Mouse (Mus musculus) cortical plate, adult 2 months (tissue): ENCODE data around the gene Stk24. TPM values are rescaled to one million over a fixed set of nuclear protein-coding genes. Genes with fewer than 3 reads are reported as not detected.

Experiments
- H3K27ac ChIP-seq: fragments of 200-500 bp; 2 replicates; pipeline ENCODE4 v1.5.1; 2012; ENCODE audit warnings: low read length, control low read depth, inconsistent platforms; ENCODE audit not compliant: insufficient read depth
- H3K4me1 ChIP-seq: fragments of 200-500 bp; 2 replicates; pipeline ENCODE4 v1.6.1; 2011; ENCODE audit warnings: low read length; ENCODE audit not compliant: control insufficient read depth, insufficient read depth
- H3K4me3 ChIP-seq: fragments of 200-500 bp; 2 replicates; pipeline ENCODE4 v1.5.1; 2011; ENCODE audit warnings: mild to moderate bottlenecking, low read length, control low read depth; ENCODE audit not compliant: insufficient read depth
- CTCF ChIP-seq: fragments of 200-500 bp; IDR thresholded peaks from 2 replicates; pipeline ENCODE4 v1.5.1; 2011; ENCODE audit warnings: mild to moderate bottlenecking, control low read depth, low read length; ENCODE audit not compliant: insufficient read depth; ENCODE audit errors: extremely low read depth
- POLR2A ChIP-seq: fragments of 200-500 bp; IDR thresholded peaks from 2 replicates; pipeline ENCODE4 v1.6.1; 2011; ENCODE audit warnings: mild to moderate bottlenecking, low read length, control low read depth; ENCODE audit not compliant: insufficient read depth; ENCODE audit errors: extremely low read depth
- polyA plus RNA-seq: library from polyadenylated mRNA; depleted of rRNA; stranded (reverse); fragments of >200 nt; gene quantifications from 2 replicates; pipeline ENCODE4 v1.2.3, GENCODE M21; 2012; rRNA removed

Stk24 gene
- 28.2 and 29.0 TPM in 2 replicates for polyA plus RNA-seq

DNA sequence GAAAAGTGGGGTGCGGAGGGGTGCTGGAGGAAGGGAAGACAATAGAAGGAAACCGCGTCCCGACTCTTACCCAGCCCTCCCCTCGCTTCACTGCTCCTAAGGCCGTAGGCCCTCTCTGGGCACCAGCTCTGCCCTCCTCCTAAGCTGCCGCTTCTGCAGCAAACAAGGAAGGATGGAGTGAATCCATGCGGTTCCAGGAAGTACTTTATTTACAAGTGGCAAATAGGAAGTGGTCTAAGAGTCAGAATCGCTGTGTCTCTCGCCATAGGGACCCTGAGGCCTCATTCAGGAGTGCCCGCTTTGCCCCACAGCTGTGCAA is at the start of gene Stk24:
Gene Stk24 (minus strand): TSS at position 185 of the 319 bp plus-strand sequence.
- TF ChIP-seq CTCF (no peak), POLR2A (0 out of 2 replicates have a peak, but pooled peaks have one; percentile 9)

GRCm38 (mm10) chr14:121428148-121428547 is 48.3 kb upstream of the Stk24 start:
- Histone ChIP-seq H3K4me1 (no peaks in the 10 kb centered on the region), H3K4me3 (no peak overlapping the region), H3K27ac (no peak overlapping the region)
- TF ChIP-seq CTCF (no peak), POLR2A (no peak)

More for the DNA sequence above, at the start of gene Stk24:
- Histone ChIP-seq H3K4me3 (peak within 1 kb of the TSS; percentile 72), H3K27ac (peak within 1 kb of the TSS; percentile 93), H3K4me1 (peaks cover 3% of the 10 kb centered on the region)

DNA sequence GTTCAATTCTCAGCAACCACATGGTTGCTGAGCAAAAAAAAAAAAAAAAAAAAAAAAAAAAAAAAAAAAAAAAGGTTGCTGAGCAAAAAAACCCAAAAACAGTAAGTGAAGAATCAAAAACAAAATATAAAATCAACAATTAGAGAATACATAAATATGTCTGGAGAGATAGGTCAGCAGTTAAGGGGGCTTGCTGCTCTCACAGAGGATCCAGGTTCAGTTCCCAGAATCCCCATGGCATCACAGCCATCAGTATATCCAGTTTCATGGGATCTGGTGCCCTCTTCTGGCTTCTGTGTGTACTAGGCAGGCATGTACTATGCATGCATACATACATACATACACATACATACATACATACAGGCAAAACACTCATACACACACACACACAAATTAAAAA is 46.9 kb upstream of the Stk24 start:
- Histone ChIP-seq H3K4me1 (no peaks in the 10 kb centered on the region), H3K27ac (no peak overlapping the region), H3K4me3 (no peak overlapping the region)
- TF ChIP-seq CTCF (no peak), POLR2A (no peak)

DNA sequence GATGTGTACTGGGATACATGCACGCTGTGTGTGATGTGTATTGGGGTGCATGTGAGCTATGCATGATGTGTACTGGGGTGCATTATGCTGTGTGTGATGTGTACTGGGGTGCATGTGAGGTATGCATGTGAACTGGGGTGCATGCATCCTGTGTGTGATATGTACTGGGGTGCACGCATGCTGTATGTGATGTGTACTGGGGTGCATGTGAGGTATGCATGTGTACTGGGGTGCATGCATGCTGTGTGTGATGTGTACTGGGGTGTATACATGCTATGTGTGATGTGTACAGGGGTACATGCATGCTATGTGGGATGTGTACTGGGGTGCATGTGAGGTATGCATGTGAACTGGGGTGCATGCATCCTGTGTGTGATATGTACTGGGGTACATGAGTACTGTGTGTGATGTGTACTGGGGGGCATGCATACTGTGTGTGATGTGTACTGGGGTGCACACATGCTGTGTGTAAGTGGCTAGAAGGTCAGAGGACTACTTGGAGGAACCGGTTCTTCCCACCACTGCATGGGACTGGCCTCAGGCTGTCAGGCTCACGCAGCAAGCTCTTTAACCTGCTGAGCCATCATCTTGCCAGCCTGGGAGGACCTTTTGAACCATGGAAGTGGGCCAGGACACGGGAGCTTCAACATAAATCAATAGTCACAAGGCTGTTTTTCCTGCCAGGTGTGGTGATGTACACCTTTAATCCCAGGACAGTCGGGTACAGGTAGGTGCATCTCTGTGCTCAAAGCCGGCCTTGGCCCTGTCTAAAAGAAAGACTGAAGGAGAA is 45.4 kb upstream of the Stk24 start:
- Histone ChIP-seq H3K4me1 (no peaks in the 10 kb centered on the region), H3K27ac (no peak overlapping the region), H3K4me3 (no peak overlapping the region)
- TF ChIP-seq CTCF (no peak), POLR2A (no peak)

GRCm38 (mm10) chr14:121423341-121423751 is 43.5 kb upstream of the Stk24 start:
- Histone ChIP-seq H3K27ac (no peak overlapping the region; the same call in 1 of the 2 replicates), H3K4me3 (no peak overlapping the region), H3K4me1 (no peaks in the 10 kb centered on the region)
- TF ChIP-seq POLR2A (no peak), CTCF (no peak)

- H3K4me3 ChIP-seq, result no peak overlapping the region
- no peaks in the 10 kb centered on the region for H3K4me1 ChIP-seq
- H3K27ac ChIP-seq, result peak overlapping the region; percentile 76
- TF ChIP-seq CTCF (no peak), POLR2A (no peak)
These were observed 43.0 kb upstream of the Stk24 start for GRCm38 (mm10) chr14:121422664-121423340.

GRCm38 (mm10) chr14:121422000-121422399 is 42.2 kb upstream of the Stk24 start:
- no peaks in the 10 kb centered on the region for H3K4me1 ChIP-seq
- H3K4me3 ChIP-seq, result no peak overlapping the region
- TF ChIP-seq POLR2A (no peak), CTCF (no peak)
- H3K27ac ChIP-seq, result no peak overlapping the region

GRCm38 (mm10) chr14:121417594-121417993 is 37.8 kb upstream of the Stk24 start:
- TF ChIP-seq CTCF (no peak), POLR2A (no peak)
- no peak overlapping the region for H3K27ac ChIP-seq

GRCm38 (mm10) chr14:121416626-121417319 is 37.0 kb upstream of the Stk24 start:
- Histone ChIP-seq H3K4me3 (no peak overlapping the region), H3K4me1 (no peaks in the 10 kb centered on the region), H3K27ac (no peak overlapping the region)
- TF ChIP-seq CTCF, result no peak
- TF ChIP-seq POLR2A, result no peak

More at GRCm38 (mm10) chr14:121417594-121417993, 37.8 kb upstream of the Stk24 start:
- no peak overlapping the region for H3K4me3 ChIP-seq
- H3K4me1 ChIP-seq, result no peaks in the 10 kb centered on the region
